Mouse (Mus musculus): ENCODE results near the gene Myt1l. TPM values are rescaled to one million over a fixed set of nuclear protein-coding genes. Genes with fewer than 3 reads are reported as not detected.

Myt1l gene
- polyA plus RNA-seq (2014; fragmentation: Illumina TruSeq; extraction: RNeasy Lipid Tissue Mini Kit (QIAGEN cat#74804); ENCODE audit: low read depth, low replicate concordance), result not detected

GRCm38 (mm10) chr12:29528031-29528771 lies at the start of gene Myt1l:
TSS of gene Myt1l (plus strand) at chr12:29528384.

GRCm38 (mm10) chr12:29937308-29937707 lies 409.1 kb downstream of the Myt1l start, which contains the start of gene Pxdn:
TSS of gene Pxdn (plus strand) at chr12:29937608.

